Mouse (Mus musculus): ENCODE results near the gene Pxk. TPM values are rescaled to one million over a fixed set of nuclear protein-coding genes. Genes with fewer than 3 reads are reported as not detected.

Gene Pxk
- polyA plus RNA-seq (2015; fragmentation: Nextera tagmentation; extraction: Ambion mirVana), result 49.2 and 50.2 TPM in 2 replicates

DNA sequence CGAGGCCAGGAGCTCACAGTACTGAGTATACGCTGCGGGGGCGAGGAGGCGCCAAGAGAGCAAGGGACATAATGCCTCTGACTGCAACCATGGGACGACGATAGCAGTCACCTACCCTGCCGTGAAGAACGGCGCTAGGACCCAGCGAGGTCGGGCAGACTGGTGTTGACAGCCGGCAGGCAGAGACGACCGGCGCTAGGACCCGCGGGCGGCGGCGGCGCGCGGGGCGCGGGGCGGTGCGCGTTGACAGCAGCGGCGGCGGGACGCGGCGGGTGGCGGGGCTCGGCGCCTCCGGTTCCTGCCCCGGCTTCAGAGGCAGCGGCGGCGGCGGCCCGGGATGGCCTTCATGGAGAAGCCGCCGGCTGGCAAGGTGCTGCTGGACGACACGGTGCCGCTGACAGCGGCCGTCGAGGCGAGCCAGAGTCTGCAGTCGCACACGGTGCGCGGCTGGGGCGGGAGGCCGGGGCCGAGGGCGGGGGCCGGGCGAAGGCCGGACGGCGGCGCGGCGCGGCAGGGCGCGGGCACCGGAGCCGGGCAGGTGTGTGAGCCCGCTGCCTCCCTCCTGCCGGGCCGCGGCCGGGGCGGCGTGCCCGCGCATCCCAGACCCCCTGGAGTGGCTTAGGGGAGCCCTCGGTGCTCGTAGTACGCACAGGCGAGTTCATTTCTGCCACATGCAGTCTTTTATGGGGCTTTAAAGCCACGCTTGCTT lies at the start of gene Pxk:
Gene Pxk (plus strand): TSS at position 234 of the 709 bp plus-strand sequence.
- peak within 1 kb of the TSS; percentile 82 for H3K27ac ChIP-seq
- no peaks in the 10 kb centered on the region for H3K27me3 ChIP-seq
- 0 out of 2 replicates have a peak, but pooled peaks cover 5% of the 10 kb centered on the region for H3K36me3 ChIP-seq
- WGBS, result under 1% methylated on average over 88 of the region's 89 CpGs
- H3K9ac ChIP-seq (replicated peaks), result peak within 1 kb of the TSS; percentile 89
- H3K4me1 ChIP-seq (replicated peaks), result peaks cover 26% of the 10 kb centered on the region
- peak; percentile 96 for ATAC-seq
- H3K4me2 ChIP-seq (replicated peaks), result peak within 1 kb of the TSS; percentile 72
- H3K4me3 ChIP-seq (replicated peaks), result peak within 1 kb of the TSS; percentile 91
- H3K9me3 ChIP-seq, result no peaks in the 10 kb centered on the region

DNA sequence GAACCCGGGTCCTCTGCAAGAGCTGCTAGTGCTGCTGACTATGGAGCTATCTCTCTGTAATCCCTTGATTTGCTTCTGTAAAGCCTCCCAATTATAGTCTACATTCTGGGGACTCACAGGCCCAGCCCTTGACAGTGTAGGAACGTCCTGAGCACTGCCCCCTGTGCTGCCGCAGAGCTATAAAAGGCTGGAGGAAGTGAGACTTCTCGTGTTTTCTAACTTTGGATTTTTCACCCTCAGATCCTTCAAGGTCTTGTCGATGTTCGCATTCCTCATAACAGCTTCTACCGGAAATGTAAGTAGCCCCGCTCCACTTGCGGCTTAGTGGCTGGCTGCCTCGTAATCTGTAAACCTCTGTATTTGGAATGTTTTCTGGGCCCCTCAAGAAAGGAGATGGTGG lies 48.7 kb upstream of the Pxk start:
- H3K4me2 ChIP-seq (replicated peaks), result no peak overlapping the region
- no peak overlapping the region for H3K9ac ChIP-seq (replicated peaks)
- ATAC-seq, result no peak
- H3K27me3 ChIP-seq, result no peaks in the 10 kb centered on the region
- WGBS, result 90% methylated on average over 10 of the region's 10 CpGs
- H3K36me3 ChIP-seq, result peaks cover 53% of the 10 kb centered on the region
- no peak overlapping the region for H3K4me3 ChIP-seq (replicated peaks)
- H3K27ac ChIP-seq, result no peak overlapping the region
- no peaks in the 10 kb centered on the region for H3K9me3 ChIP-seq
- H3K4me1 ChIP-seq (replicated peaks), result peaks cover 4% of the 10 kb centered on the region; the same call in 1 of the 2 replicates

DNA sequence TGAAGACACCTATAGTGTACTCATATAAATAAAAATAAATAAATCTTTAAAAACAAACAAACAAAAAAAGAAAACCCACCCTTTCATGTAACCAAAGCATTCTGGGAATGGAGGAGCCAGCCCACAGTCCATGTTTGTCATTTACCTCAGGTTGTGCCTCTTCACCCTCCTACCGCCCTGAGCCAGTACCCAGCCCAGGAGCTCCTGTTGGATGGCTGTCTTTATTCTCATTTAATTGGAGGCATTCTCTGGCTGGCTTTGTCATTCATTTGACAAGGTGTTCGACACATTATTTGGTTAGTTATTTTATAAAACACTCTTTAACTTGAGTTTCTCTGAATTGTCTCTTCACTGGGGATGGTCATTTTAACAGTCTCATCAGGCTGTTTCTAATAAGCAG lies 46.1 kb upstream of the Pxk start:
- Histone ChIP-seq H3K9me3 (no peaks in the 10 kb centered on the region), H3K9ac (replicated peaks) (no peak overlapping the region), H3K27ac (no peak overlapping the region), H3K4me3 (replicated peaks) (no peak overlapping the region), H3K4me1 (replicated peaks) (peaks cover 4% of the 10 kb centered on the region; the same call in 1 of the 2 replicates), H3K4me2 (replicated peaks) (no peak overlapping the region), H3K27me3 (no peaks in the 10 kb centered on the region), H3K36me3 (peaks cover 51% of the 10 kb centered on the region)
- WGBS, result 91% methylated on average over 2 of the region's 2 CpGs
- ATAC-seq, result no peak

DNA sequence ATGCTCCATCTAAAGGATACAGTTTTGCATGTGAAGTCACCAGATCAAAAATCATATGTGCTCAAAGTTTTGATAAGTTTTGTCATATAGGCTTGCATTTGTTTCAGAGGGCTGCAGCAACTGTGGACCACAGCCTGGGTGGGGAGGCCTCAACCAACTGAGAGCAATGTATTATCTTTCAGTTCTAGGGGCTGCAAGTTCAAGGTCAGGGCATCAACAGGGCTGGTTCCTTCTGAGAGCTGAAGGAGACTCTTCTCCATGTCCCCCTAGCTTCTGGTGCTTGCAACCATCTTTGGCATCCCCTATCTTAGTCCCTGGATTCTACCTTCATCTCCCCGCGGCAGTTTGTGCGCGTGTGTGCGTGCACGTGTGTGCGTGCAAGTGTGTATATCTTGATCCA lies 45.4 kb upstream of the Pxk start:
- WGBS, result 97% methylated on average over 7 of the region's 7 CpGs
- Histone ChIP-seq H3K4me3 (replicated peaks) (no peak overlapping the region), H3K27me3 (no peaks in the 10 kb centered on the region), H3K27ac (no peak overlapping the region), H3K4me2 (replicated peaks) (no peak overlapping the region), H3K4me1 (replicated peaks) (peaks cover 4% of the 10 kb centered on the region; the same call in 1 of the 2 replicates), H3K9ac (replicated peaks) (no peak overlapping the region), H3K36me3 (peaks cover 47% of the 10 kb centered on the region), H3K9me3 (no peaks in the 10 kb centered on the region)
- no peak for ATAC-seq

DNA sequence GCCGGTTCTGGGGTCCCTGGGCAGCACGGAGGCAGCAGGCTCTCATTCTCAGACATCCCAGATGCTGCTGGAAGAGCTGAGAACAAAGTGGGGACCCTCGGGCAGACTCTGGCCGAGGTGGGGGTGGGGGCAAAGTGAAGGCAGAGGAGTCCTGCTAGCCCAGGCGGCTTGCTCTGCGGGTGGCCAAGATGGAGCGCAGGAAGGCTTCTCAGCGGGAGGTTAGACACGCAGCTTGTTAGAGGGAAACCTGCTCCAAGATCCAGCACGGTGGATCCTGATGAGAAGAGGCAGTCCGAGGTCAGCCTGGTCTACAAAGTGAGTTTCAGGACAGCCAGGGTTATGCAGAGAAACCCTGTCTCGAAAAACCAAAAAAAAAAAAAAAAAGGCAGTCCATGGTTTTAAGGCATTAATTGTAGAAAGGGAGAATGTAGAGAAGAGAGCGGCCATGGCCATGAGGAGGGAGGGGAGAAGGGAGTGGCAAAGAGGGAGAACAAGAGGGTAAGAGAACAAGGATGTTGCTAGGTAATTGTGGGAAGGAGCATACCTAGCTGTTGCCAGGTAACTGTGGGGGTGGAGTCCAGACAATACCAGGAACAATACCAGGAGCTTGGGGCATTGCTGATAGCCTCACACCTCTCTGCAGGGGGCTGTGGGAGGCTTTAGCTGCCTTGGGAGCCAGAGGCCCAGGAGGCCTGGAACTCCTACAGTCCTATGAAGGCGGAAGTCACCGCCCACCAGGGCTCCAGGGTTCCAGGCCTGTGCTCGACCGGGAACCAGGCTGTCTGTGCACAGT lies 43.5 kb upstream of the Pxk start:
- H3K9ac ChIP-seq (replicated peaks), result no peak overlapping the region
- no peak overlapping the region for H3K4me2 ChIP-seq (replicated peaks)
- ATAC-seq, result peak; percentile 37; the same call in 1 of the 2 replicates
- no peak overlapping the region for H3K4me3 ChIP-seq (replicated peaks)
- H3K4me1 ChIP-seq (replicated peaks), result peaks cover 4% of the 10 kb centered on the region; the same call in 1 of the 2 replicates
- peaks cover 34% of the 10 kb centered on the region for H3K36me3 ChIP-seq
- 26% methylated on average over 17 of the region's 17 CpGs for WGBS
- H3K27me3 ChIP-seq, result no peaks in the 10 kb centered on the region
- H3K9me3 ChIP-seq, result no peaks in the 10 kb centered on the region
- H3K27ac ChIP-seq, result no peak overlapping the region

DNA sequence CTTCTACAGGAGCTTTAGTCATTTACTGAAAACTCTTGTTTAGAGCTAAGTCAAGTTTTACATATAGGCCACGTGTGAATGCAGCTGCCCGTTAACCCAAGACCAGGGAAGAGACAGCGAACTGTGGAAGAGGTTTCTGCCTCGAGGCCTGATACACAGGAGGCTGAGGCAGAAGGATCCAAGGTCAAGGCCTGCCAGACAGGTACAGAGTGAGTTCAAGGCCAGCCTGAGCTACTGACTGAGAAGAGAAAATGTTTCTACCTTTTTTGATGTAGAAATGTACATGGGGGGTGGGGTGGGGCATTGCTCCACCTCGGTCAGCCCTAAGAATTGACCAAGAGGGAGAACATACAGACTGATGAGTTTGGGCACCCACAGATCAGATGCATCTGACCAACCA lies 41.9 kb upstream of the Pxk start:
- Histone ChIP-seq H3K27me3 (no peaks in the 10 kb centered on the region), H3K9me3 (no peaks in the 10 kb centered on the region), H3K4me1 (replicated peaks) (peaks cover 4% of the 10 kb centered on the region; the same call in 1 of the 2 replicates), H3K27ac (no peak overlapping the region), H3K36me3 (peaks cover 20% of the 10 kb centered on the region), H3K9ac (replicated peaks) (no peak overlapping the region), H3K4me3 (replicated peaks) (no peak overlapping the region), H3K4me2 (replicated peaks) (no peak overlapping the region)
- 91% methylated on average over 5 of the region's 5 CpGs for WGBS
- no peak for ATAC-seq

DNA sequence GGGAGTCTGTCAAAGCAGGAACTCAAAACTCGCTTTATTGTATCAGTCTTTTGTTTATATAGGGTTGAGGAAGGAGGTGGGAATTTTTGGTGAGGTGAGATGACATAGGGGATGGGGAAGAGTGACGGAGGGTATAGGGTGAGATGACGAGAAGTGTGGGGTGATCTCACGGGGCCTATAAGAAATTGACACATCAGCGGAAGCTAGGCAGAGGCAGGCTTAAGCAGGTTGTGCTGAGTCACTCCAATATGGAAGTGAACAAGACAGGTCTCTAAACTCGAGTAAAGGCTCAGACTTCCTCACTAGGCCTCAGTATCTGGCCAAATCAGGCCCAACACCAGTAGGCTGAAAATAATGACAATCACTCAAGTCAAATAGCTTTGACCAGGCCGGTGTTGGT lies 38.1 kb upstream of the Pxk start:
- Histone ChIP-seq H3K4me1 (replicated peaks) (peaks cover 14% of the 10 kb centered on the region), H3K4me2 (replicated peaks) (no peak overlapping the region), H3K4me3 (replicated peaks) (no peak overlapping the region), H3K27ac (no peak overlapping the region), H3K9ac (replicated peaks) (no peak overlapping the region), H3K27me3 (no peaks in the 10 kb centered on the region), H3K9me3 (no peaks in the 10 kb centered on the region), H3K36me3 (peaks cover 14% of the 10 kb centered on the region; the same call in 1 of the 2 replicates)
- WGBS, result 95% methylated on average over 7 of the region's 7 CpGs
- ATAC-seq, result no peak

DNA sequence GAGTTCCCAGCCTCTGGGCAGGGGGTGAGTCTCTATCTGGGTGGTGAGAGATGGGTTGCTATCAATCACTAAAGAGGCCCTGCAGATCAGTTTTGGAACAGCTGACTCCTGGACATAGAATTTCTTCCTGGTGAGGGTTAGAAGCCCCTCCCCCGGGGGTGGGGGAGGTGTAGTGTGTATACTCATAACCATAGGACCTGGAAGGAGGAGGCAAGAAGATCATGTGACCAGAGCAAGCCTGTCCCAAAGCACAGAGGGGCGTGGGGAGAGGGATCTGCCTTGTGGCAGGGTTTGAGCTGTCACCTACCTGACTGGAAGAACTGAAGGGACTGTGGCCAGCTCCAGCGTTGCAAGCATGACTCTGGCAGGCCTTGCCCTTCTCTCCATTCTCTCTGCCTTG lies 35.9 kb upstream of the Pxk start:
- Histone ChIP-seq H3K36me3 (0 out of 2 replicates have a peak, but pooled peaks cover 4% of the 10 kb centered on the region), H3K4me2 (replicated peaks) (no peak overlapping the region), H3K4me1 (replicated peaks) (peaks cover 14% of the 10 kb centered on the region), H3K27me3 (no peaks in the 10 kb centered on the region), H3K9me3 (no peaks in the 10 kb centered on the region), H3K27ac (no peak overlapping the region), H3K9ac (replicated peaks) (no peak overlapping the region), H3K4me3 (replicated peaks) (no peak overlapping the region)
- ATAC-seq, result peak; percentile 45; the same call in 1 of the 2 replicates
- 39% methylated on average over 3 of the region's 3 CpGs for WGBS

DNA sequence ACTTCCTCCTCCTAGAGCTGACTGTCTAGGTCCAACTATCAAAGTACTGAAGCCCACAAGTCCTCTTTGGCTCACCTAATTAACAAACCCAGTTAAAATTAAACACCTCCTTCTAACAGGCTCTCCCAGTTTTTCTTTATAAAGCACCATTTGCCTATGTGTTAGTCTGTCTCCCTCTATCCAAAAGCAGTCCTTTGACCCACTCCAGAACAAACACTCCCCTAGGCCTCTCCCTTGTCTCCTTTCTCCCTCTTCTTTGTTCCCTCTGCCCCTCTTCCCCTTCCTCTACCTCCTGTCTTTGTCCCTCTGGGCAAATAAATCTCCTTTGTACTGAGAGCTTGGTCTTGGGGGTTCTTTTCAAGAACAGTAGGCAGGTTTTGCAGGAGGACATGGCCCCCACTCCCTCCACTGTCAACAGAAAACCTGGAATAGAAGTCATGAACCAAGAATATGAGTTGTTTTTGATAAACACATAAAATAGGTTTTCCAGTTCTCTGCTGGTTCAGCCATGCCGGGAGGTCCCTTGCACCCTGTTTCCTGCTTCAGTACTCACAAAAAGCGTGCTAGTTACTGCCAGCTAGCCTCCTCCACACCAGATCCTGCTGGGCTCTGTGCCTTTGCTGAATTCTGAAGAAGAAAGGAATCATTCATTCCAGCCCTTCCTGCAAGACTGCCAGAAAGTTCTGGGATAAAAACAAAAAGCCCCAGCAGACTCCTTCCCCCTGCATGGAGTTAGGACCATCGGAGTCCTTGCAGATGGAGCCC lies 35.3 kb upstream of the Pxk start:
- Histone ChIP-seq H3K4me2 (replicated peaks) (no peak overlapping the region), H3K4me3 (replicated peaks) (no peak overlapping the region), H3K9me3 (no peaks in the 10 kb centered on the region), H3K9ac (replicated peaks) (no peak overlapping the region), H3K27ac (no peak overlapping the region), H3K36me3 (0 out of 2 replicates have a peak, but pooled peaks cover under 1% of the 10 kb centered on the region), H3K27me3 (no peaks in the 10 kb centered on the region), H3K4me1 (replicated peaks) (peaks cover 14% of the 10 kb centered on the region)
- WGBS, result 48% methylated on average over 3 of the region's 3 CpGs
- ATAC-seq, result no peak

DNA sequence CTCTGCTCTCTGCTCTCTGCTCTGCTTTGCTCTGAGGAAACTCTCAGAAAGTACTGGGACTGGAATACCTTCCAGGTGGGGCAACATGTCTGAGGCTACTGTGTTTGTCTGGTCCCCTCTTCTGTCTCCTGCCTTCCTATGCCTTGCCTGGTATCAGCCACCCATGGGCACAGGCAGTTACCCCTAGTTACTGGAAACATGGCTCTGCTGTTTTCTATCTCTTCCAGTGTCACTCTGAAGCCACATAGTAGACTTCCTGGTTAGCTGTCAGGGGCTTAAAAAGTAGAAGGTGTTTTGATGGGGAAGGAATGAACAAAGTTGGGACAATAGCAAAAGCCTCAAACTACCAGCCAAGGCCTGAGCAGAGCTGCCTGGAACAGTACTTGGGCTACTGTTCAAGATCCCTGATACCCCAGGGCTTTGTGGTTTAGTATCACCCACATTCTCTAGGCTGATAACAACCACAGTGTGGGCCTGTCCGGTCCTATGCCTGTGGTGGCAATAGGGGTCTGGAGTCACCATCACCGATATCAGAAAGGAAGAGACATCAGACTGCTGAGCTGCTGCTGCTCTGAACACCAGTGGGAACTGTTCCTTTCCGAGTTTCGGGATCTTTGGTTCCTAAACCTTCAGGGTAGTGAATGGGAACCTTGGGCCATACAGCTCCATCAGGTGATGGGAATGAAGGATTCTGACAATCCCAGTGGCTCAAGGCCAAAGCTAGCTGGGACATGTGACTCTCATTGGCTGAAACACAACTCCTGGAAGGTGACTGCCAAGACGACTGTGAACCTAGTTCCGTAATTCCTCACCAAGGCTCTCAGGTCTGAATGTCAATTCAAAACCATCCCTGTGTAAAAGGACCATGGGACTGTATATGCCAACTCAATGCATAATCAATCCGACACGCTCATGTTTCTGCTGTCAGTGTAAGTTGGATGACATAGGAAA lies 33.9 kb upstream of the Pxk start:
- Histone ChIP-seq H3K9ac (replicated peaks) (no peak overlapping the region), H3K9me3 (no peaks in the 10 kb centered on the region), H3K4me2 (replicated peaks) (no peak overlapping the region), H3K27ac (no peak overlapping the region), H3K4me1 (replicated peaks) (peaks cover 14% of the 10 kb centered on the region), H3K4me3 (replicated peaks) (no peak overlapping the region), H3K36me3 (no peaks in the 10 kb centered on the region), H3K27me3 (no peaks in the 10 kb centered on the region)
- no peak for ATAC-seq
- WGBS, result 91% methylated on average over 8 of the region's 8 CpGs

DNA sequence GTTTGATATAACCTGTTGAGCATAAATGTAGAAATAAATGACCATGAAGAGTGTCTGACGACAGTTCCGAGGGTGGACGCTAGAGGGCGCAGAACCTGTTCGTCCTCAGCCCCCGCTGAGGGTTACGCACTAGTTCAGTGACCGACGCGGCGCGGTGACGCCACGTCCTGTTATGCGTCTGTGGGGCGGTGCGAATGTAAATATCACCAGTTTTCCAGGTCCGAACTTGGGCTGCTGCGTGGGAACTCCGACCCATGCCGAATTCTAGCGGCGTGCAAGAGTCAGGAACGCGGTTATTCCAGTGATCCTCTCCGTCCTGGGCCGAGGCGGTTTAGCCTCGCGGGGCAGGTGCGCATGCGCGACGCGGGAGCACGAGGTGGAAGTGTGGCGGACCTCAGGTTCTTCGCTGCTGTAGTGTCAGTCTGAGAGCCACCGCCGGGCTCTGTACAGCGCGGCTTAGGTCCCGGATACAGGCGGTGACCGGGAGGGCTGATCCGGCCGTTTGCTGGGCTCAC lies 17.8 kb upstream of the Pxk start, which contains the start of gene Rpp14:
Gene Rpp14 (plus strand): TSS at position 203 of the 515 bp plus-strand sequence.
- ATAC-seq, result peak; percentile 97
- WGBS, result under 1% methylated on average over 47 of the region's 47 CpGs

More for the DNA sequence above, 17.8 kb upstream of the Pxk start, which contains the start of gene Rpp14:
- H3K4me2 ChIP-seq (replicated peaks), result peak within 1 kb of the TSS; percentile 91
- peak within 1 kb of the TSS; percentile 73 for H3K4me3 ChIP-seq (replicated peaks)
- H3K4me1 ChIP-seq (replicated peaks), result peaks cover 16% of the 10 kb centered on the region
- no peaks in the 10 kb centered on the region for H3K9me3 ChIP-seq
- peaks cover 16% of the 10 kb centered on the region for H3K36me3 ChIP-seq
- H3K27ac ChIP-seq, result peak within 1 kb of the TSS; percentile 90
- H3K9ac ChIP-seq (replicated peaks), result peak within 1 kb of the TSS; percentile 83
- no peaks in the 10 kb centered on the region for H3K27me3 ChIP-seq
